Mouse (Mus musculus) liver, adult 2 months (tissue): ENCODE results near the gene Fbxw7.

ENCODE experiments used
- CTCF ChIP-seq: fragments of 200-500 bp; IDR thresholded peaks from 2 replicates; pipeline ENCODE4 v1.5.1; 2011; ENCODE audit warnings: low read depth, low read length, control low read depth
- POLR2A ChIP-seq: fragments of 200-500 bp; IDR thresholded peaks from 2 replicates; pipeline ENCODE4 v1.6.1; 2011; ENCODE audit warnings: low read length, control low read depth; ENCODE audit not compliant: insufficient read depth; ENCODE audit errors: extremely low read depth

GRCm38 (mm10) chr3:84814157-84814761 is 809 bp upstream of the Fbxw7 start:
- TF ChIP-seq CTCF (no peak), POLR2A (peak; percentile 67)
